Comparison of ENCODE assay signal across 19 mouse cellular contexts in the genomic region with DNA sequence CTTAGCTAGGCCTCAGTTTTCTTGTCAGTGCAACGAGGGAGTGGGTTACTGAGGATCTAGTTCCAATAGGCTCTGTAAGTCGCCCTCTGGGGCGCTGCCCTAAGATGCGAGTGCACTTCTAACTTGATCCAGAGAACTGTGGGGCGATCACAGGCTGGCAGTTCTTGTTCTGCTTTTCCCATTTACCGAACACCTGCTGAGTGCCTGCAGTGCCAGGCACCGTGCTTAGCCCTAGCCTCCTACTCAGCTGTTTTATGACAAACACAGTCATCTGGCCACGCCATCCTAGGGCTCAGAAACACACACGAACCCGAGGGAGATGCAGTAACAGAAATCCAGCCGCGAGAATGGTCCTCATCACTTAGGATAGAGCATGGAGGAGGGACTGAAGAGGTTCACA. TPM values are rescaled to one million over a fixed set of nuclear protein-coding genes. Genes with fewer than 3 reads are reported as not detected.
DNase-seq lines count a peak whose midpoint lies in the region; ATAC-seq lines count a peak whose summit lies in the region.
"Had no signal": no experiment of that assay in that cellular context is flagged by ENCODE, and none has a peak within 500 bp of the region (broad histone marks: within the 10 kb centered on the region; RNA-seq: fewer than 3 reads in every experiment).

No protein-coding gene starts in this region.

- 0 out of 2 replicates have a peak overlapping the region, but pooled peaks have one; percentile 42 for H3K27ac ChIP-seq in forebrain, embryonic 10.5 days
- no peak overlapping the region for H3K27ac ChIP-seq in forebrain, embryonic 16.5 days (ENCODE audit: low read length)
- H3K27ac ChIP-seq in liver, embryonic 12.5 days: no peak overlapping the region
- H3K27ac ChIP-seq in liver, embryonic 11.5 days (ENCODE audit: low read depth, low read length): no peak overlapping the region
- H3K27ac ChIP-seq in limb, embryonic 12.5 days: no peak overlapping the region
- H3K27ac ChIP-seq: embryonic facial prominence, embryonic 15.5 days; kidney, embryonic 15.5 days; liver, embryonic 15.5 days; neural tube, embryonic 13.5 days had no signal

- H3K9ac ChIP-seq in forebrain, embryonic 16.5 days (replicated peaks; ENCODE audit: low read depth, low read length): no peak overlapping the region
- no peak overlapping the region for H3K9ac ChIP-seq in liver, embryonic 12.5 days
- no peak overlapping the region for H3K9ac ChIP-seq in liver, embryonic 11.5 days (ENCODE audit: low read depth, low read length)
- no peak overlapping the region for H3K9ac ChIP-seq in limb, embryonic 12.5 days (replicated peaks)
- H3K9ac ChIP-seq: embryonic facial prominence, embryonic 15.5 days; kidney, embryonic 15.5 days; liver, embryonic 15.5 days; neural tube, embryonic 13.5 days had no signal

- no peak overlapping the region for H3K4me2 ChIP-seq in forebrain, embryonic 16.5 days (ENCODE audit: low read length)
- H3K4me2 ChIP-seq in liver, embryonic 12.5 days: 0 out of 2 replicates have a peak overlapping the region, but pooled peaks have one; percentile 0
- no peak overlapping the region for H3K4me2 ChIP-seq in liver, embryonic 11.5 days
- H3K4me2 ChIP-seq in limb, embryonic 12.5 days: peak overlapping the region; percentile 44
- H3K4me2 ChIP-seq: embryonic facial prominence, embryonic 15.5 days; kidney, embryonic 15.5 days; liver, embryonic 15.5 days; neural tube, embryonic 13.5 days had no signal

- H3K4me3 ChIP-seq in forebrain, embryonic 10.5 days: peak overlapping the region; percentile 24; the same call in 1 of the 2 replicates
- H3K4me3 ChIP-seq in forebrain, embryonic 16.5 days (replicated peaks; ENCODE audit: low read length): no peak overlapping the region
- H3K4me3 ChIP-seq in liver, embryonic 12.5 days: no peak overlapping the region
- H3K4me3 ChIP-seq in liver, embryonic 11.5 days (ENCODE audit: low read depth, low read length): no peak overlapping the region
- no peak overlapping the region for H3K4me3 ChIP-seq in limb, embryonic 12.5 days (replicated peaks)
- H3K4me3 ChIP-seq: embryonic facial prominence, embryonic 15.5 days; kidney, embryonic 15.5 days; liver, embryonic 15.5 days; neural tube, embryonic 13.5 days had no signal

- no peak for DNase-seq in forebrain, embryonic 10.5 days (ENCODE audit: extremely low spot score, low spot score)
- DNase-seq in liver, embryonic 11.5 days (ENCODE audit: low spot score): no peak
- peak; percentile 30 for DNase-seq in ZHBTc4 (ENCODE audit: low read depth, low spot score)
- no peak for DNase-seq in B cell, adult 2 months
- DNase-seq in adipocyte (ENCODE audit: low spot score): no peak
- DNase-seq: cerebellum, adult 9-10 months; heart, postnatal 14 days; lung, postnatal 14 days; retina, postnatal 1 day; spleen, adult 18-20 months had no signal

- 30% methylated on average over 12 of the region's 12 CpGs for WGBS in forebrain, embryonic 10.5 days
- WGBS in forebrain, embryonic 16.5 days: 25% methylated on average over 12 of the region's 12 CpGs
- WGBS in liver, embryonic 12.5 days (ENCODE audit: insufficient replicate concordance): 37% methylated on average over 12 of the region's 12 CpGs
- WGBS in liver, embryonic 11.5 days: 39% methylated on average over 12 of the region's 12 CpGs
- WGBS in limb, embryonic 12.5 days: 21% methylated on average over 12 of the region's 12 CpGs

- H3K9me3 ChIP-seq in forebrain, embryonic 10.5 days: no peaks in the 10 kb centered on the region
- no peaks in the 10 kb centered on the region for H3K9me3 ChIP-seq in forebrain, embryonic 16.5 days (ENCODE audit: control insufficient read depth, low read length)
- H3K9me3 ChIP-seq in liver, embryonic 12.5 days (replicated peaks): no peaks in the 10 kb centered on the region
- H3K9me3 ChIP-seq in liver, embryonic 11.5 days (ENCODE audit: control insufficient read depth, low read length): no peaks in the 10 kb centered on the region
- H3K9me3 ChIP-seq in limb, embryonic 12.5 days: no peaks in the 10 kb centered on the region
- H3K9me3 ChIP-seq: embryonic facial prominence, embryonic 15.5 days; kidney, embryonic 15.5 days; liver, embryonic 15.5 days; neural tube, embryonic 13.5 days had no signal

- no peaks in the 10 kb centered on the region for H3K27me3 ChIP-seq in forebrain, embryonic 10.5 days (ENCODE audit: poor library complexity, severe bottlenecking)
- no peaks in the 10 kb centered on the region for H3K27me3 ChIP-seq in forebrain, embryonic 16.5 days (replicated peaks; ENCODE audit: control insufficient read depth, insufficient read depth, low read length)
- peaks cover 39% of the 10 kb centered on the region for H3K27me3 ChIP-seq in liver, embryonic 12.5 days (replicated peaks)
- no peaks in the 10 kb centered on the region; the same call in 1 of the 2 replicates for H3K27me3 ChIP-seq in liver, embryonic 11.5 days (replicated peaks; ENCODE audit: control insufficient read depth, insufficient read depth, low read length)
- H3K27me3 ChIP-seq in limb, embryonic 12.5 days: peaks cover 11% of the 10 kb centered on the region
- H3K27me3 ChIP-seq: embryonic facial prominence, embryonic 15.5 days; neural tube, embryonic 13.5 days had no signal

- no peak for ATAC-seq in forebrain, embryonic 16.5 days
- ATAC-seq in liver, embryonic 12.5 days: no peak
- ATAC-seq in liver, embryonic 11.5 days (replicated peaks; ENCODE audit: low FRiP score): no peak
- ATAC-seq in limb, embryonic 12.5 days (ENCODE audit: insufficient number of reproducible peaks, insufficient read depth, low FRiP score, low TSS enrichment, low read depth): no peak
- ATAC-seq: inflammation-experienced regulatory T-cells, adult 6 months had no signal

- peaks cover 10% of the 10 kb centered on the region for H3K4me1 ChIP-seq in forebrain, embryonic 10.5 days
- H3K4me1 ChIP-seq in forebrain, embryonic 16.5 days (replicated peaks; ENCODE audit: control insufficient read depth, insufficient read depth, low read length): peaks cover 6% of the 10 kb centered on the region; the same call in 1 of the 2 replicates
- H3K4me1 ChIP-seq in liver, embryonic 12.5 days: no peaks in the 10 kb centered on the region
- H3K4me1 ChIP-seq in liver, embryonic 11.5 days (replicated peaks; ENCODE audit: control insufficient read depth, insufficient read depth, low read length): no peaks in the 10 kb centered on the region
- peaks cover 7% of the 10 kb centered on the region; the same call in 1 of the 2 replicates for H3K4me1 ChIP-seq in limb, embryonic 12.5 days (replicated peaks)
- H3K4me1 ChIP-seq: embryonic facial prominence, embryonic 15.5 days; kidney, embryonic 15.5 days; liver, embryonic 15.5 days; neural tube, embryonic 13.5 days had no signal

- H3K36me3 ChIP-seq in forebrain, embryonic 10.5 days (replicated peaks): no peaks in the 10 kb centered on the region
- H3K36me3 ChIP-seq in forebrain, embryonic 16.5 days (ENCODE audit: control insufficient read depth, insufficient read depth): 0 out of 2 replicates have a peak, but pooled peaks cover 3% of the 10 kb centered on the region
- no peaks in the 10 kb centered on the region for H3K36me3 ChIP-seq in liver, embryonic 12.5 days
- H3K36me3 ChIP-seq in liver, embryonic 11.5 days (ENCODE audit: control insufficient read depth, insufficient read depth, low read length): no peaks in the 10 kb centered on the region
- H3K36me3 ChIP-seq in limb, embryonic 12.5 days: no peaks in the 10 kb centered on the region
- H3K36me3 ChIP-seq: embryonic facial prominence, embryonic 15.5 days; kidney, embryonic 15.5 days; liver, embryonic 15.5 days had no signal

RNA-seq across cellular contexts. Expression of gene Mmp24, which starts 17.8 kb away (rescaled TPM):
- 0.17 and 0.35 TPM in 2 replicates for polyA plus RNA-seq in forebrain, embryonic 10.5 days (2016; fragmentation: Nextera tagmentation; extraction: Ambion mirVana)
- 12.8 and 13.9 TPM in 2 replicates for polyA plus RNA-seq in forebrain, embryonic 16.5 days (2015; fragmentation: Nextera tagmentation; extraction: Ambion mirVana)
- 0.04 TPM in 1 of 2 replicates, not detected in the other for polyA plus RNA-seq in liver, embryonic 12.5 days (2016; fragmentation: Nextera tagmentation; extraction: Ambion mirVana)
- 0.04 TPM in 1 of 2 replicates, not detected in the other for polyA plus RNA-seq in liver, embryonic 11.5 days (2014; fragmentation: Nextera tagmentation; extraction: Ambion mirVana)
- 0.09 and 0.10 TPM in 2 replicates for polyA plus RNA-seq in limb, embryonic 12.5 days (2016; fragmentation: Nextera tagmentation; extraction: Ambion mirVana)
- polyA plus RNA-seq: inflammation-experienced regulatory T-cells, adult 6 months; liver, embryonic 15.5 days had no signal

RNA-seq across cellular contexts. Expression of gene BC029722, which starts 26.3 kb away (rescaled TPM):
- 5.9 and 6.8 TPM in 2 replicates for polyA plus RNA-seq in forebrain, embryonic 10.5 days (2016; fragmentation: Nextera tagmentation; extraction: Ambion mirVana)
- 31.0 and 35.2 TPM in 2 replicates for polyA plus RNA-seq in forebrain, embryonic 16.5 days (2015; fragmentation: Nextera tagmentation; extraction: Ambion mirVana)
- polyA plus RNA-seq in liver, embryonic 12.5 days (2016; fragmentation: Nextera tagmentation; extraction: Ambion mirVana): 6.0 and 6.6 TPM in 2 replicates
- polyA plus RNA-seq in liver, embryonic 11.5 days (2014; fragmentation: Nextera tagmentation; extraction: Ambion mirVana): 5.6 and 6.8 TPM in 2 replicates
- polyA plus RNA-seq in limb, embryonic 12.5 days (2016; fragmentation: Nextera tagmentation; extraction: Ambion mirVana): 13.0 and 13.5 TPM in 2 replicates

RNA-seq across cellular contexts. Expression of gene Eif6, which starts 33.8 kb away (rescaled TPM):
- 241 and 249 TPM in 2 replicates for polyA plus RNA-seq in forebrain, embryonic 10.5 days (2016; fragmentation: Nextera tagmentation; extraction: Ambion mirVana)
- polyA plus RNA-seq in forebrain, embryonic 16.5 days (2015; fragmentation: Nextera tagmentation; extraction: Ambion mirVana): 148 TPM in 2 replicates
- polyA plus RNA-seq in liver, embryonic 12.5 days (2016; fragmentation: Nextera tagmentation; extraction: Ambion mirVana): 186 and 198 TPM in 2 replicates
- polyA plus RNA-seq in liver, embryonic 11.5 days (2014; fragmentation: Nextera tagmentation; extraction: Ambion mirVana): 243 and 253 TPM in 2 replicates
- 180 and 186 TPM in 2 replicates for polyA plus RNA-seq in limb, embryonic 12.5 days (2016; fragmentation: Nextera tagmentation; extraction: Ambion mirVana)

RNA-seq across cellular contexts. Expression of gene Fam83c, which starts 41.8 kb away (rescaled TPM):
- 0.26 and 0.29 TPM in 2 replicates for polyA plus RNA-seq in forebrain, embryonic 10.5 days (2016; fragmentation: Nextera tagmentation; extraction: Ambion mirVana)
- 0.42 and 0.70 TPM in 2 replicates for polyA plus RNA-seq in forebrain, embryonic 16.5 days (2015; fragmentation: Nextera tagmentation; extraction: Ambion mirVana)
- polyA plus RNA-seq in liver, embryonic 12.5 days (2016; fragmentation: Nextera tagmentation; extraction: Ambion mirVana): 0.04 and 0.07 TPM in 2 replicates
- polyA plus RNA-seq in liver, embryonic 11.5 days (2014; fragmentation: Nextera tagmentation; extraction: Ambion mirVana): 0.13 and 0.30 TPM in 2 replicates
- polyA plus RNA-seq in limb, embryonic 12.5 days (2016; fragmentation: Nextera tagmentation; extraction: Ambion mirVana): 0.28 and 0.31 TPM in 2 replicates
- polyA plus RNA-seq: inflammation-experienced regulatory T-cells, adult 6 months; testis, adult 2 months had no signal

RNA-seq across cellular contexts. Expression of gene Procr, which starts 42.0 kb away (rescaled TPM):
- 1.1 TPM in 2 replicates for polyA plus RNA-seq in forebrain, embryonic 10.5 days (2016; fragmentation: Nextera tagmentation; extraction: Ambion mirVana)
- 1.8 and 2.9 TPM in 2 replicates for polyA plus RNA-seq in forebrain, embryonic 16.5 days (2015; fragmentation: Nextera tagmentation; extraction: Ambion mirVana)
- 1.2 and 1.5 TPM in 2 replicates for polyA plus RNA-seq in liver, embryonic 12.5 days (2016; fragmentation: Nextera tagmentation; extraction: Ambion mirVana)
- 2.6 TPM in 2 replicates for polyA plus RNA-seq in liver, embryonic 11.5 days (2014; fragmentation: Nextera tagmentation; extraction: Ambion mirVana)
- polyA plus RNA-seq in limb, embryonic 12.5 days (2016; fragmentation: Nextera tagmentation; extraction: Ambion mirVana): 3.5 and 4.1 TPM in 2 replicates

Comparison
In these comparisons a context has a peak if more than half of its experiments do, and no peak if none do; other contexts are left out.
1. H3K4me2 ChIP-seq: peak in liver, embryonic 12.5 days (single experiment) and limb, embryonic 12.5 days (single experiment); none in forebrain, embryonic 16.5 days (single experiment) and liver, embryonic 11.5 days (single experiment).
2. RNA of gene Mmp24, which starts 17.8 kb away (polyA plus RNA-seq): 12.8 to 13.9 TPM in forebrain, embryonic 16.5 days; 0.17 to 0.35 TPM in forebrain, embryonic 10.5 days, 0.09 to 0.10 TPM in limb, embryonic 12.5 days, 0.04 TPM in liver, embryonic 12.5 days and 0.04 TPM in liver, embryonic 11.5 days; every median in the first group is over 10 times any median in the second.